Mouse (Mus musculus) neural tube, embryonic 11.5 days (tissue): ENCODE data around the gene Ggt6. TPM values are rescaled to one million over a fixed set of nuclear protein-coding genes. Genes with fewer than 3 reads are reported as not detected.

Experiments
- ATAC-seq: fragments of 200-750 bp; cut with Nextera tagmentation; 2 replicates; pipeline ENCODE4 v1.8.0; 2017; ENCODE audit warnings: moderate number of reproducible peaks, mild to moderate bottlenecking, moderate TSS enrichment, moderate library complexity; ENCODE audit not compliant: insufficient read depth, low FRiP score, low TSS enrichment
- DNase-seq: peaks from one replicate; pipeline ENCODE4 v3.0.0-alpha.2; 2015; ENCODE audit warnings: low spot score
- H3K27ac ChIP-seq: fragments of 300-500 bp; sonication (generic); 2 replicates; pipeline ENCODE4 v1.5.1; 2014; ENCODE audit warnings: low read depth, mild to moderate bottlenecking, low read length
- H3K27me3 ChIP-seq: fragments of 300-500 bp; sonication (generic); 2 replicates; pipeline ENCODE4 v1.6.1; 2014; ENCODE audit warnings: mild to moderate bottlenecking, low read length, mixed read lengths; ENCODE audit not compliant: control insufficient read depth, insufficient read depth
- H3K36me3 ChIP-seq: fragments of 300-500 bp; sonication (generic); 2 replicates; pipeline ENCODE4 v1.6.1; 2014; ENCODE audit warnings: mild to moderate bottlenecking, low read length, moderate library complexity, mixed read lengths; ENCODE audit not compliant: control insufficient read depth, insufficient read depth
- H3K4me1 ChIP-seq: fragments of 300-500 bp; sonication (generic); 2 replicates; pipeline ENCODE4 v1.6.1; 2014; ENCODE audit warnings: low read length, mixed read lengths; ENCODE audit not compliant: control insufficient read depth, insufficient read depth
- H3K4me2 ChIP-seq: fragments of 300-500 bp; sonication (generic); 2 replicates; pipeline ENCODE4 v1.6.1; 2014; ENCODE audit warnings: low read depth, mild to moderate bottlenecking, moderate library complexity
- H3K4me3 ChIP-seq: fragments of 300-500 bp; sonication (generic); 2 replicates; pipeline ENCODE4 v1.5.1; 2014; ENCODE audit warnings: low read depth, low read length
- H3K9ac ChIP-seq: fragments of 300-500 bp; sonication (generic); 2 replicates; pipeline ENCODE4 v1.6.1; 2014; ENCODE audit warnings: mild to moderate bottlenecking, low read length
- H3K9me3 ChIP-seq: fragments of 300-500 bp; sonication (generic); 2 replicates; pipeline ENCODE4 v1.6.1; 2016; ENCODE audit warnings: low read length; ENCODE audit not compliant: control insufficient read depth
- WGBS: fragments of 180-500 bp; shearing (Covaris S2); extraction: QIAGEN DNeasy Blood & Tissue Kit; methylation state at CpG from one replicate; pipeline ENCODE4 v1.1.7; 2014; 5-methylcytosine and 5-hydroxymethylcytosine counted together
- polyA plus RNA-seq: library from polyadenylated mRNA; unstranded; fragments of >200 nt; fragmentation: Nextera tagmentation; extraction: Ambion mirVana; gene quantifications from 2 replicates; pipeline ENCODE4 v1.2.1, GENCODE M21; 2014

Ggt6 gene
- polyA plus RNA-seq, 1 experiment from 2014 or later, result not detected

DNA sequence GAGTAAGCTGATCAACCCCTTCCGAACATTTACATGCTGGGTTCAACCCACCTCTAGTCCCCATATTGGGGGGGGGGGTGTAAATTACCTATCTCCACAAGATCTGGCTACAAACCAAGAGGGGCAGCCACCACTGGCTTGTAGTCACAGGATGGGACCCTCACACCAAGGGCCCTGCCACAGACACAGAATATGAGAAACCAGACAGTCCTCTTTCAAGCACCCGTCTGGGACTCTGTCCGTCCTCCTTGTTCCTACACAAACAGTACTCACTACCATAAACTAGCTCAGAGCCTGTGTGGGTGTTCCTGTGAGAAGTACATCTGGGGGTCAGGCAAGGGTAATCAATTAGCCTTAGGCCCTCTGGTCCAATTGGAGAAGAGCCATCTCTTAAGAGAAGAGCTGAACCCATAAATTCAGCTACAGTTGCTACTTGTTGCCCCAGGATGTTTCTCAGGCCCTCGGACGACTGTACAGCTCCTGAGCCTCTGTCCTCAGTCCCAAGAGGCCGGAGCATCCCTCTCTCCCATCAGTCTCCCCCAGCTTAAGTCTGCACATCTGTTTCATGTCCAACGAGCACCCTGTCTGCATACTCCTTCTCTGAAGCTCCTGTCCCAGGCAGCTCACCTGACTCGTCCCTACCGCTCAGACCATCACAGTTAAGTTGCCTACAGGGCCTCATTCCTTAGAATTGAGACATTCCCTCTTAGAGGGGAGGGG lies 26.7 kb upstream of the Ggt6 start:
- no peak overlapping the region for H3K9ac ChIP-seq
- no peak overlapping the region for H3K4me2 ChIP-seq
- ATAC-seq (no peak), DNase-seq (no peak)
- H3K27ac ChIP-seq, result no peak overlapping the region
- no peak overlapping the region for H3K4me3 ChIP-seq
- H3K9me3 ChIP-seq, result no peaks in the 10 kb centered on the region
- H3K36me3 ChIP-seq, result no peaks in the 10 kb centered on the region
- H3K27me3 ChIP-seq, result 0 out of 2 replicates have a peak, but pooled peaks cover 2% of the 10 kb centered on the region
- H3K4me1 ChIP-seq, result peaks cover 11% of the 10 kb centered on the region
- 22% methylated on average over 9 of the region's 9 CpGs for WGBS

DNA sequence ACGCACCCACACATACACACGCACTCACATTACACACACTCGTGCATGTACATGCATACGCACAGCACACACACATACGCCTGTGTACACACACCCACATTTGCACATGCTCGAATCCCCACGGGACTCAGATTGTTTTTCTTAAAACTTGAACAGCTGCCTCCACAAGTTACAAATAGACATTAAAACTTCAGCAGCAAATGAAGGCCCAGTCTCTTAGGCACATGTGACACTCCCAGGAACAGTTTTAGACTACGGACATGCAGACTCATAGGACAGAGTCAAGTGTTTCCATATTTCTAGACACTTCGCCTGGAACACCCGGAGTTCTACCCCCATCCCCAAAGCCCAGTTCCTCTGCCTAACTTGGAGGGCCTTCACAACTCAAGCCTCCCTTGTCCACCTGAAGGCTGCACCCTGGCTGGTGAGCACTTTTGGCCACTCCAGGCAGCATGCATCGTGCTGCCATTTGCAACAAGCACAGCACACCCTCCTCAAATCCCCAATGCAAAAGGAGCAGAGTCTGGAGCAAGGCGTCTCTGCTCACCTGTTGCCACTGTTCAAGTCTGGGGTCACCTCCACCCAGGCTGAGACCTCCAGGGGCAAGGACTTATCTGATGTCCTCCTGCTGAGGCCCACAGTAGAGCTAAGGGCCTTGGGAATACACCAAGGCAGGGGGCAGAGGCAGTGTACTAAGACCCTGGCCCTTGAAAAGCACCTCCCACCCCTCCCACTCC lies 25.5 kb upstream of the Ggt6 start:
- no peak overlapping the region for H3K9ac ChIP-seq
- H3K4me3 ChIP-seq, result 0 out of 2 replicates have a peak overlapping the region, but pooled peaks have one; percentile 10
- 53% methylated on average over 12 of the region's 12 CpGs for WGBS
- no peak overlapping the region for H3K27ac ChIP-seq
- H3K4me1 ChIP-seq, result peaks cover 11% of the 10 kb centered on the region
- H3K4me2 ChIP-seq, result peak overlapping the region; percentile 12; the same call in 1 of the 2 replicates
- H3K27me3 ChIP-seq, result 0 out of 2 replicates have a peak, but pooled peaks cover 2% of the 10 kb centered on the region
- DNase-seq, result peak; percentile 8
- no peaks in the 10 kb centered on the region for H3K9me3 ChIP-seq
- no peaks in the 10 kb centered on the region for H3K36me3 ChIP-seq
- ATAC-seq, result no peak

DNA sequence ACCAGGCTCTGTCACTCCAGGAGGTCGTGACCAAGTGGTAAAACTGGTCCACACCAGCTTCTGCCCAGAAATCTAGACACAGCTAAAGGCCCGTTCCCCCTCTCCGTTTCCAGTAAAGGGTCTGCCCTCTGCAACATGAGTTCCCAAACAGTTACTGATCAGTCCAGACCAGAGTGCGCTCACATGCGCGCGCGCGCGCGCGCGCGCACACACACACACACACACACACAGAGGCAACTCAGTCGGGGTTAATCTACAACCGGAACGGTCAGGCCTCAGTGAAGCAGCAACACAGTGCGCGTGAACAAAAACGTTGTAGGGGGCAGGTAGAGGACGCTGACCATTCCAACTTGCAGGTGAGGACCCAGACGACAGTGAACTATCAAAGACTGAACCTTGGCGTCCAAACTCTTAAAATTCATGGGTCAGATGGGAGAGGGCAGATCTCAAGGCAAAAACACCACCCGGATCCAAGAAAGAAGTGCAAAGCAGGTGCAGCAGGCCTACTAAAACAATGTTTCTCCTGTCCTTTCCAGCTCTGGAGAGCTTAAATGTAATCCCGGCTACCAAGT lies 24.7 kb upstream of the Ggt6 start:
- Histone ChIP-seq H3K27ac (no peak overlapping the region), H3K4me2 (peak overlapping the region; percentile 99), H3K27me3 (0 out of 2 replicates have a peak, but pooled peaks cover 2% of the 10 kb centered on the region), H3K4me3 (peak overlapping the region; percentile 59), H3K36me3 (no peaks in the 10 kb centered on the region), H3K9ac (peak overlapping the region; percentile 58), H3K9me3 (no peaks in the 10 kb centered on the region), H3K4me1 (peaks cover 11% of the 10 kb centered on the region)
- DNase-seq (peak; percentile 29), ATAC-seq (no peak)
- under 1% methylated on average over 25 of the region's 25 CpGs for WGBS

DNA sequence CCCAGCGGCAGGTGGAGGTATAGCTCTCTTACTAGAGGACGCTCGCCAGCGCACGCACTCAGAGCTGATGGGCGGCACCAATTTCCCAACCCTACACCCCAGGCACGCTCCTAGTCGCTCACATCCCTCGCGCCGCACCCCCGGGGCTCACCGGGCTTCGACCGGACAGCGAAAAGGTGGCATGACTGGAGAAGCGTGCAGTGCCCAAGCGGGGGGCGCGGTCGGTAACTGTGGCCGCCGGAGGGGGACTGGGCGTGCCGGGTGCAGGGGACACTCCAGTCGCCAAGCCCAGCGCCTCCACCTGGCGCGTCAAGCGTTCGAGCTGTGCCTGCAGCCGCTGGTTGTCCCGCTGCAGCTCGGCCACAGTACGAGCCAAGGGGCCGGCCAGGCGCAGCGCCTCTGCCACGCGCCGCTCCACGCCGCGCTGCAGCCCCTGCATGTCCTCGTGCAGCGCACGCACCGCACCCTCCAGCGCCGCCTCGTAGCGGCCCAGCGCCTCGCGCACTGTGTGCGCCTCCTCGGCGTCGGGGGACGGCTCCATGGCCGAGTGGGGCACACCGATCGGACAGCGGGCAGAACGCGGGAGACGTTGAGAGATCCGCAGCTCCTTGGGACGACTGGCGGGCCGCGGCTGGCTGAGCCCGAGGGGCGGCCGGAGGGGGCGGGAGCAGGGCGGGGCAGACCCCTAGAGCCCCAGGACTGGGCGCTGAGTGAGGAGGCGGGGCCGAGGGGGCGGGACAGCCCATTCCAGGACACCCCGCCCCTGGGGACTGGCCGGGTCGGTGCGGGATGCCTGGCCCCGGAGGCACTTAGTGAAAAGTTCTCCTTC lies 24.0 kb upstream of the Ggt6 start, which contains the start of gene Smtnl2:
Smtnl2 (minus strand) TSS at position 621 of the 829 bp plus-strand sequence.
- H3K4me3 ChIP-seq, result peak within 1 kb of the TSS; percentile 59
- H3K27ac ChIP-seq, result no peak within 1 kb of the TSS
- H3K4me1 ChIP-seq, result peaks cover 11% of the 10 kb centered on the region

DNA sequence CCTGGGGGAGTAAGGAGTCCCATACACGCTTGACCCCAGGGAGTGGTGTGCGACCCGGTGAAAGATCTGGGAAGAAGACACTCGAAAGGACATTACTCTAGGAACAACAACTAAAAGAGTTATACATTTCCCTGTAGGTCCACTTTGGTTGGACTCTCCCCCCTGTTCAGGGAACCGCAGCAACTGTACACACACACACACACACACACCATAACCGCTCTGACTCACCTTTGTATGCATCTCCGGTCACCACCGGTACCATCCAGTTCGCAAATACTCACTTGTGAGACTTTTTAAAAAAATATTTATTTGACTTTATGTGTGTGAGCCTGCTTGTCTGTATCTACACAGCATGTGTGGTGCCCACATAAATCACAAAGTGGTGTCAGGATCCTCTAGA lies 23.4 kb upstream of the Ggt6 start:
- H3K4me1 ChIP-seq, result peaks cover 8% of the 10 kb centered on the region
- no peak overlapping the region for H3K9ac ChIP-seq
- H3K36me3 ChIP-seq, result no peaks in the 10 kb centered on the region
- WGBS, result 32% methylated on average over 9 of the region's 9 CpGs
- peak overlapping the region; percentile 59 for H3K4me3 ChIP-seq
- H3K9me3 ChIP-seq, result no peaks in the 10 kb centered on the region
- DNase-seq (no peak), ATAC-seq (peak; percentile 11; the same call in 1 of the 2 replicates)
- peak overlapping the region; percentile 99 for H3K4me2 ChIP-seq
- no peak overlapping the region for H3K27ac ChIP-seq
- H3K27me3 ChIP-seq, result 0 out of 2 replicates have a peak, but pooled peaks cover 2% of the 10 kb centered on the region

More for the DNA sequence above, 24.0 kb upstream of the Ggt6 start, which contains the start of gene Smtnl2:
- Histone ChIP-seq H3K9me3 (no peaks in the 10 kb centered on the region), H3K4me2 (peak within 1 kb of the TSS; percentile 99), H3K9ac (peak within 1 kb of the TSS; percentile 58), H3K27me3 (0 out of 2 replicates have a peak, but pooled peaks cover 2% of the 10 kb centered on the region), H3K36me3 (no peaks in the 10 kb centered on the region)
- DNase-seq (peak; percentile 82), ATAC-seq (peak; percentile 90)
- WGBS, result under 1% methylated on average over 85 of the region's 86 CpGs

DNA sequence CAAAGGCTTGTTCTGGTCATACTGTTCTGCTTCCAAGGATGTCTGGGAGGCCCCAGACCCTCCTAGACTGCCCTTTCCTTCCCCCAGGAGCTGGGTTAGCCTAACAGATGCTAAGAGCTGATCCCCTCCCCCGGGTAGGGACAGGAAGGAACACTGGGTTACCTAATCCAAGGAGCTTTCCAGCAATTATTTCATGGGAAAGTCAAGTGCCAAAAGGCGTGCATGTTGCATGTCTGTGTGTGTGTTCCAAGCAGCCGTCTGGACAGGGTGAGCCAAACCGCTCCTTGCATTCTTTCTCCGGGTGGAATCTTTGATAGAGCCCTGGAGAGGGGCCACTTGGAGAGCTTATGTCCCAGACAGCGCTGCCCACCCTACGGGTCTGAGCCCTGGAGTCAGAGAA lies 22.3 kb upstream of the Ggt6 start:
- 0 out of 2 replicates have a peak, but pooled peaks cover 2% of the 10 kb centered on the region for H3K27me3 ChIP-seq
- no peak overlapping the region for H3K4me2 ChIP-seq
- no peak overlapping the region for H3K27ac ChIP-seq
- peaks cover 10% of the 10 kb centered on the region for H3K4me1 ChIP-seq
- ATAC-seq (no peak), DNase-seq (no peak)
- no peak overlapping the region for H3K9ac ChIP-seq
- WGBS, result 81% methylated on average over 7 of the region's 7 CpGs
- no peaks in the 10 kb centered on the region for H3K9me3 ChIP-seq
- no peak overlapping the region for H3K4me3 ChIP-seq
- no peaks in the 10 kb centered on the region for H3K36me3 ChIP-seq

DNA sequence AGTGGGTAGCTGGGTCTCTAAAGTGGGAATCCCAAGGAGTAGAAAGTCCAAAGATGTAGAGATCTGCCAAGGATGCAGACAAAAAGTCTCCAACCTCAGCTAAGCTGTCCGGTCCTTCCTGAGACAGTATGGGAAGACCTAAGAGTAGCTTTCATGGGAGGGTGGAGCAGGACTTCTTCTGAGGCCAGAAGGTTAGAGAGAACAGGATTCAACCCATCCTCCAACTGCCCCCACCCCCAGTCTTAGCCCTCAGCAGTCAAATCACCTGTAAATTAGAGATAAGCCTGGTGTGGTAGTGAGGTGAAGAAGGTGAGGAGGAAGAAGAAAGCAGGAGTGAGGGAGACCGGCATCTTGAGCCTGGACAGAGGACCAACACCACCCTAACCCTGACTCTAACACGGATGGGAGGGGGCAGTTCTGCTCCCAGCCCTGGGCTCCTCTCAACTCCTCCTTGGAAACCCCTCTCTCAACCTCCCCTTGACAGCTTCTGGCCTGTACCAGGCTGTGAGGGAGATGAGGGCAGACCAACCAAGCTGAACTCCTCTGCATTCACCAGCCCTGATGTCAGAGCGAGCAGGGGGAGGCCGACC lies 21.6 kb upstream of the Ggt6 start:
- Histone ChIP-seq H3K4me3 (no peak overlapping the region), H3K27me3 (0 out of 2 replicates have a peak, but pooled peaks cover 2% of the 10 kb centered on the region), H3K27ac (no peak overlapping the region), H3K4me1 (peaks cover 10% of the 10 kb centered on the region), H3K36me3 (no peaks in the 10 kb centered on the region), H3K9ac (no peak overlapping the region), H3K4me2 (no peak overlapping the region), H3K9me3 (no peaks in the 10 kb centered on the region)
- DNase-seq (no peak), ATAC-seq (no peak)
- 64% methylated on average over 5 of the region's 5 CpGs for WGBS

DNA sequence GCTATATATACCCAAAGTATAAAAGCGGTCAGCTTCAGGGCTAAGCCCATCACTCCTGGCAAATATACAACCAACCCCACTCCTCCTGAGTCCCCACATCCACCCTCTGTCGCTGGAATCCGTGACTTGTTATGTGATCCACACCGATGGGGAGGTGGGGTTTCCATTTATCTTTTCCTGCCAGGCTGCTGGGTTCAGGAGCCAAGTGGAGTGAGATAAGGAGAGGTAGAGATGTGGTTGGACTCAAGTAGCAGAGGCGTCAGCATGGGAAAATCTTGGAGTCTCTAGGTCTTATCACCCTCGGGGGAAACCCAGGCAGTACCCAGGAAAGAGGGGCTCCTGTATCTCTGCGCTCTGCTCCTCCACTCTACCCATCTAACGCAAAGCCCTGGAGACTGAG lies 20.2 kb upstream of the Ggt6 start:
- H3K9ac ChIP-seq, result no peak overlapping the region
- H3K36me3 ChIP-seq, result no peaks in the 10 kb centered on the region
- no peak overlapping the region for H3K27ac ChIP-seq
- H3K4me1 ChIP-seq, result peaks cover 8% of the 10 kb centered on the region
- ATAC-seq, result no peak
- H3K27me3 ChIP-seq, result no peaks in the 10 kb centered on the region
- H3K4me3 ChIP-seq, result no peak overlapping the region
- H3K4me2 ChIP-seq, result no peak overlapping the region
- WGBS, result 85% methylated on average over 8 of the region's 8 CpGs
- no peak for DNase-seq
- H3K9me3 ChIP-seq, result no peaks in the 10 kb centered on the region
